1 mouse cellular context compared by ENCODE assay signal in genomic region chr7:117386376-117386775, GRCm38 (mm10).
TF ChIP-seq lines count a peak whose summit lies in the region.

No protein-coding gene starts in this region.

TF ChIP-seq in MEL, 35 proteins besides CTCF, POLR2A, EP300 and RAD21 (continued from another document):
- TF ChIP-seq MEF2A (IDR thresholded peaks at IDR 0.05; ENCODE audit: extremely low read depth, insufficient replicate concordance, low read depth, low read length, poor library complexity, severe bottlenecking): no peak
- TF ChIP-seq ZKSCAN1 (IDR thresholded peaks at IDR 0.05; ENCODE audit: low read depth, low read length): no peak
- no peak for TF ChIP-seq HCFC1 (IDR thresholded peaks at IDR 0.05; ENCODE audit: low read depth, low read length)
- no peak for TF ChIP-seq MXI1 (IDR thresholded peaks at IDR 0.05; ENCODE audit: low read depth, low read length)
- TF ChIP-seq ZC3H11A (IDR thresholded peaks at IDR 0.05; ENCODE audit: low read depth, low read length): no peak
TF ChIP-seq in MEL: peak in this region for 0.
